Mouse (Mus musculus) spleen, adult 2 months (tissue): ENCODE data around the gene Tob2.

ENCODE experiments used
- CTCF ChIP-seq: fragments of 200-500 bp; IDR thresholded peaks from 2 replicates; pipeline ENCODE4 v1.5.1; 2011; ENCODE audit warnings: mild to moderate bottlenecking, inconsistent platforms; ENCODE audit not compliant: insufficient read depth, insufficient read length, insufficient replicate concordance; ENCODE audit errors: extremely low read depth
- POLR2A ChIP-seq: fragments of 200-500 bp; IDR thresholded peaks from 2 replicates; pipeline ENCODE4 v1.6.1; 2011; ENCODE audit warnings: low read depth, low read length, inconsistent platforms

DNA sequence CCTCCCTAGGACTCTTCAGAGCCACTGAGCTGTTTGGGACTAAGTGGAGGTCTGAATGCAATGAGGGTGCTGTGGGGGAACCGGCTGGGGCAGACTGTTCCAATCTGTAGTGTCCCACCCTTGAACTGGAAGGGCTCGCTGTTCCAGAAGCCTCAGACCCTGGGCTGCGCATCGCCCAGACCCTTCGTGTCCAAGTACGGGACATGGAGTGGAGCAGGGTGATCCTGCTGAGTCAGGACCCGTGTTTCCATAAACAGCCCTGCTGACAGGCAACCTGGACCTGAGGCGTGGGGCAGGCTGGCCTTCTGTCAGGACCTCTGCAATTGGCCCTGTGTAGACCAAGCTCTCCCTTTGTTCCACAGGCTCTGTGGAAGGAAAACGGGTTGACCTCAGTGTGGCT, 11.8 kb downstream of the Tob2 start:
- TF ChIP-seq CTCF (no peak), POLR2A (no peak)
